Mouse (Mus musculus): ENCODE results near the gene Tbcb. TPM values are rescaled to one million over a fixed set of nuclear protein-coding genes. Genes with fewer than 3 reads are reported as not detected.
A peak's percentile ranks its signal among the peaks of the same experiment; 100 is the strongest.
"Not testable (repeated sequence)": the region's sequence is repeated elsewhere in the genome, so short reads cannot be mapped to it uniquely, and the experiment has no call there.

Gene Tbcb
- total and polyA plus RNA-seq, 2 experiments from 2014 or later = 40.0 to 131 TPM

- Histone ChIP-seq H3K9me3 (replicated peaks; ENCODE audit: control insufficient read depth, low read length) (no peaks in the 10 kb centered on the region), H3K4me3 (ENCODE audit: low read depth, low read length) (no peak overlapping the region), H3K4me2 (ENCODE audit: low read depth, low read length) (no peak overlapping the region), H3K9ac (replicated peaks; ENCODE audit: low read depth, low read length) (no peak overlapping the region), H3K27ac (ENCODE audit: low read depth) (peak overlapping the region; percentile 64), H3K36me3 (replicated peaks; ENCODE audit: control insufficient read depth, insufficient read depth, low read length) (no peaks in the 10 kb centered on the region), H3K27me3 (ENCODE audit: control insufficient read depth, insufficient read depth, low read length) (no peaks in the 10 kb centered on the region), H3K4me1 (ENCODE audit: control insufficient read depth, insufficient read depth) (peaks cover 7% of the 10 kb centered on the region; the same call in 1 of the 2 replicates)
- ATAC-seq (ENCODE audit: insufficient read depth, low read depth) (peak; percentile 59), DNase-seq (ENCODE audit: low spot score) (peak; percentile 58)
- 48% methylated on average over 11 of the region's 11 CpGs for WGBS
- TF ChIP-seq CTCF (IDR thresholded peaks at IDR 0.05; ENCODE audit: low read depth) = no peak
- no peak for TF ChIP-seq EP300 (IDR thresholded peaks at IDR 0.05; ENCODE audit: low read depth)
These were observed 29.0 kb downstream of the Tbcb start for GRCm38 (mm10) chr7:30202895-30203690.

- 84% methylated on average over 5 of the region's 5 CpGs for WGBS
- not testable (repeated sequence) for H3K27ac ChIP-seq (ENCODE audit: low read depth); H3K27me3 ChIP-seq (ENCODE audit: control insufficient read depth, insufficient read depth, low read length); H3K9ac ChIP-seq (replicated peaks; ENCODE audit: low read depth, low read length); H3K9me3 ChIP-seq (replicated peaks; ENCODE audit: control insufficient read depth, low read length); H3K4me2 ChIP-seq (ENCODE audit: low read depth, low read length); H3K36me3 ChIP-seq (replicated peaks; ENCODE audit: control insufficient read depth, insufficient read depth, low read length); H3K4me1 ChIP-seq (ENCODE audit: control insufficient read depth, insufficient read depth); DNase-seq (ENCODE audit: low spot score); ATAC-seq (ENCODE audit: insufficient read depth, low read depth); H3K4me3 ChIP-seq (ENCODE audit: low read depth, low read length)
These were observed 31.4 kb downstream of the Tbcb start for GRCm38 (mm10) chr7:30200661-30201060.

- 69% methylated on average over 5 of the region's 5 CpGs for WGBS
- TF ChIP-seq CTCF (IDR thresholded peaks at IDR 0.05; ENCODE audit: low read depth) (no peak), EP300 (IDR thresholded peaks at IDR 0.05; ENCODE audit: low read depth) (no peak)
- ATAC-seq (ENCODE audit: insufficient read depth, low read depth) = no peak
These were observed 31.9 kb downstream of the Tbcb start for GRCm38 (mm10) chr7:30200200-30200599.

GRCm38 (mm10) chr7:30199498-30200139 is 32.5 kb downstream of the Tbcb start:
- H3K27me3 ChIP-seq (ENCODE audit: control insufficient read depth, insufficient read depth, low read length) = no peaks in the 10 kb centered on the region
- H3K9me3 ChIP-seq (replicated peaks; ENCODE audit: control insufficient read depth, low read length) = no peaks in the 10 kb centered on the region
- no peak overlapping the region for H3K4me2 ChIP-seq (ENCODE audit: low read depth, low read length)
- H3K4me1 ChIP-seq (ENCODE audit: control insufficient read depth, insufficient read depth) = peaks cover 11% of the 10 kb centered on the region; the same call in 1 of the 2 replicates
- DNase-seq (ENCODE audit: low spot score) (no peak), ATAC-seq (ENCODE audit: insufficient read depth, low read depth) (no peak)
- no peaks in the 10 kb centered on the region for H3K36me3 ChIP-seq (replicated peaks; ENCODE audit: control insufficient read depth, insufficient read depth, low read length)
- H3K4me3 ChIP-seq (ENCODE audit: low read depth, low read length) = no peak overlapping the region
- 76% methylated on average over 18 of the region's 18 CpGs for WGBS
- H3K9ac ChIP-seq (replicated peaks; ENCODE audit: low read depth, low read length) = no peak overlapping the region
- no peak overlapping the region for H3K27ac ChIP-seq (ENCODE audit: low read depth)
- TF ChIP-seq CTCF (IDR thresholded peaks at IDR 0.05; ENCODE audit: low read depth) (no peak), EP300 (IDR thresholded peaks at IDR 0.05; ENCODE audit: low read depth) (no peak)

More at GRCm38 (mm10) chr7:30200200-30200599, 31.9 kb downstream of the Tbcb start:
- Histone ChIP-seq H3K4me3 (ENCODE audit: low read depth, low read length) (no peak overlapping the region), H3K27ac (ENCODE audit: low read depth) (no peak overlapping the region), H3K9me3 (replicated peaks; ENCODE audit: control insufficient read depth, low read length) (no peaks in the 10 kb centered on the region), H3K4me1 (ENCODE audit: control insufficient read depth, insufficient read depth) (peaks cover 10% of the 10 kb centered on the region; the same call in 1 of the 2 replicates), H3K4me2 (ENCODE audit: low read depth, low read length) (no peak overlapping the region), H3K9ac (replicated peaks; ENCODE audit: low read depth, low read length) (no peak overlapping the region), H3K36me3 (replicated peaks; ENCODE audit: control insufficient read depth, insufficient read depth, low read length) (no peaks in the 10 kb centered on the region), H3K27me3 (ENCODE audit: control insufficient read depth, insufficient read depth, low read length) (no peaks in the 10 kb centered on the region)
- no peak for DNase-seq (ENCODE audit: low spot score)

- no peak within 1 kb of the TSS for H3K4me3 ChIP-seq (ENCODE audit: low read depth, low read length)
These were observed 33.5 kb downstream of the Tbcb start, which contains the start of gene Capns1 for GRCm38 (mm10) chr7:30198481-30198971. Gene Capns1 (minus strand): TSS chr7:30198811.

More at GRCm38 (mm10) chr7:30198481-30198971, 33.5 kb downstream of the Tbcb start, which contains the start of gene Capns1:
- TF ChIP-seq CTCF (IDR thresholded peaks at IDR 0.05; ENCODE audit: low read depth) = peak; percentile 89
- no peak for TF ChIP-seq EP300 (IDR thresholded peaks at IDR 0.05; ENCODE audit: low read depth)
- DNase-seq (ENCODE audit: low spot score) (peak; percentile 72), ATAC-seq (ENCODE audit: insufficient read depth, low read depth) (no peak)
- H3K36me3 ChIP-seq (replicated peaks; ENCODE audit: control insufficient read depth, insufficient read depth, low read length) = no peaks in the 10 kb centered on the region
- H3K9me3 ChIP-seq (replicated peaks; ENCODE audit: control insufficient read depth, low read length) = no peaks in the 10 kb centered on the region
- no peak within 1 kb of the TSS for H3K27ac ChIP-seq (ENCODE audit: low read depth)
- peak within 1 kb of the TSS; percentile 6; the same call in 1 of the 2 replicates for H3K4me2 ChIP-seq (ENCODE audit: low read depth, low read length)
- H3K9ac ChIP-seq (replicated peaks; ENCODE audit: low read depth, low read length) = no peak within 1 kb of the TSS
- WGBS = 8% methylated on average over 8 of the region's 8 CpGs
- H3K4me1 ChIP-seq (ENCODE audit: control insufficient read depth, insufficient read depth) = 0 out of 2 replicates have a peak, but pooled peaks cover 8% of the 10 kb centered on the region
- no peaks in the 10 kb centered on the region for H3K27me3 ChIP-seq (ENCODE audit: control insufficient read depth, insufficient read depth, low read length)
